Mouse (Mus musculus) stomach, embryonic 15.5 days (tissue): ENCODE measurements around the gene Spag6. TPM values are rescaled to one million over a fixed set of nuclear protein-coding genes. Genes with fewer than 3 reads are reported as not detected.
A peak's percentile ranks its signal among the peaks of the same experiment; 100 is the strongest.

Experiments
- ATAC-seq: fragments of 200-750 bp; cut with Nextera tagmentation; 2 replicates; pipeline ENCODE4 v1.8.0; 2017; ENCODE audit warnings: low read depth, moderate number of reproducible peaks, moderate TSS enrichment; ENCODE audit not compliant: insufficient read depth, low FRiP score
- H3K27ac ChIP-seq: fragments of 300-500 bp; sonication (generic); 2 replicates; pipeline ENCODE4 v1.5.1; 2015; ENCODE audit warnings: mild to moderate bottlenecking, inconsistent platforms
- H3K27me3 ChIP-seq: fragments of 300-500 bp; sonication (generic); replicated peaks from 2 replicates; pipeline ENCODE4 v1.6.1; 2015; ENCODE audit warnings: inconsistent platforms
- H3K36me3 ChIP-seq: fragments of 300-500 bp; sonication (generic); 2 replicates; pipeline ENCODE4 v1.6.1; 2015; ENCODE audit warnings: inconsistent platforms
- H3K4me1 ChIP-seq: fragments of 300-500 bp; sonication (generic); 2 replicates; pipeline ENCODE4 v1.6.1; 2015; ENCODE audit warnings: inconsistent platforms
- H3K4me2 ChIP-seq: fragments of 300-500 bp; sonication (generic); 2 replicates; pipeline ENCODE4 v1.6.1; 2015; ENCODE audit warnings: mild to moderate bottlenecking, inconsistent platforms
- H3K4me3 ChIP-seq: fragments of 300-500 bp; sonication (generic); replicated peaks from 2 replicates; pipeline ENCODE4 v1.5.1; 2015; ENCODE audit warnings: inconsistent platforms
- H3K9ac ChIP-seq: fragments of 300-500 bp; sonication (generic); 2 replicates; pipeline ENCODE4 v1.6.1; 2015; ENCODE audit warnings: inconsistent platforms
- H3K9me3 ChIP-seq: fragments of 300-500 bp; sonication (generic); 2 replicates; pipeline ENCODE4 v1.6.1; 2016; ENCODE audit warnings: inconsistent platforms
- WGBS: fragments of 180-500 bp; shearing (Covaris S2); methylation state at CpG from one replicate; pipeline ENCODE4 v1.1.7; 2015; 5-methylcytosine and 5-hydroxymethylcytosine counted together
- polyA plus RNA-seq: library from polyadenylated mRNA; unstranded; fragments of >200 nt; fragmentation: Nextera tagmentation; extraction: Ambion mirVana; gene quantifications from 2 replicates; pipeline ENCODE4 v1.2.1, GENCODE M21; 2015

The Spag6 gene
- polyA plus RNA-seq, 1 experiment from 2014 or later: 0.06 TPM

GRCm38 (mm10) chr2:18756144-18756543, 62.3 kb downstream of the Spag6 start:
- Histone ChIP-seq H3K36me3 (no peaks in the 10 kb centered on the region), H3K27me3 (no peaks in the 10 kb centered on the region), H3K9me3 (no peaks in the 10 kb centered on the region), H3K9ac (no peak overlapping the region), H3K4me3 (no peak overlapping the region), H3K4me1 (no peaks in the 10 kb centered on the region), H3K27ac (no peak overlapping the region), H3K4me2 (no peak overlapping the region)
- WGBS: 62% methylated on average over 2 of the region's 2 CpGs
- ATAC-seq: no peak

GRCm38 (mm10) chr2:18764846-18765245, 71.0 kb downstream of the Spag6 start:
- Histone ChIP-seq H3K27me3 (no peaks in the 10 kb centered on the region), H3K4me2 (no peak overlapping the region), H3K9ac (no peak overlapping the region), H3K4me3 (no peak overlapping the region), H3K36me3 (no peaks in the 10 kb centered on the region), H3K4me1 (no peaks in the 10 kb centered on the region), H3K9me3 (no peaks in the 10 kb centered on the region), H3K27ac (no peak overlapping the region)
- 70% methylated on average over 2 of the region's 2 CpGs for WGBS
- ATAC-seq: no peak

GRCm38 (mm10) chr2:18765481-18766249, 71.8 kb downstream of the Spag6 start:
- Histone ChIP-seq H3K9me3 (no peaks in the 10 kb centered on the region), H3K4me1 (no peaks in the 10 kb centered on the region), H3K9ac (peak overlapping the region; percentile 92; the same call in 1 of the 2 replicates), H3K4me3 (peak overlapping the region; percentile 74), H3K27ac (peak overlapping the region; percentile 98), H3K27me3 (no peaks in the 10 kb centered on the region), H3K4me2 (peak overlapping the region; percentile 73), H3K36me3 (no peaks in the 10 kb centered on the region)
- 33% methylated on average over 12 of the region's 12 CpGs for WGBS
- peak; percentile 78 for ATAC-seq

- H3K4me1 ChIP-seq: no peaks in the 10 kb centered on the region
- no peaks in the 10 kb centered on the region for H3K36me3 ChIP-seq
- peak overlapping the region; percentile 74 for H3K4me3 ChIP-seq
- peak overlapping the region; percentile 98 for H3K27ac ChIP-seq
- H3K9ac ChIP-seq: peak overlapping the region; percentile 92
- H3K9me3 ChIP-seq: no peaks in the 10 kb centered on the region
- H3K27me3 ChIP-seq: no peaks in the 10 kb centered on the region
- 0 out of 2 replicates have a peak, but pooled peaks have one; percentile 8 for ATAC-seq
- WGBS: 31% methylated on average over 4 of the region's 4 CpGs
- H3K4me2 ChIP-seq: peak overlapping the region; percentile 73
Observed at GRCm38 (mm10) chr2:18766441-18766820, 72.6 kb downstream of the Spag6 start.

GRCm38 (mm10) chr2:18766821-18767541, 73.1 kb downstream of the Spag6 start:
- H3K27ac ChIP-seq: peak overlapping the region; percentile 98
- WGBS: under 1% methylated on average over 56 of the region's 56 CpGs
- H3K27me3 ChIP-seq: no peaks in the 10 kb centered on the region
- H3K9ac ChIP-seq: peak overlapping the region; percentile 92
- H3K4me3 ChIP-seq: peak overlapping the region; percentile 74
- H3K9me3 ChIP-seq: no peaks in the 10 kb centered on the region
- H3K36me3 ChIP-seq: no peaks in the 10 kb centered on the region
- ATAC-seq: peak; percentile 78
- H3K4me2 ChIP-seq: peak overlapping the region; percentile 73
- H3K4me1 ChIP-seq: no peaks in the 10 kb centered on the region

GRCm38 (mm10) chr2:18768414-18768813, 74.6 kb downstream of the Spag6 start:
- ATAC-seq: no peak
- Histone ChIP-seq H3K27me3 (no peaks in the 10 kb centered on the region), H3K9ac (no peak overlapping the region), H3K4me2 (no peak overlapping the region), H3K9me3 (no peaks in the 10 kb centered on the region), H3K4me3 (no peak overlapping the region), H3K36me3 (no peaks in the 10 kb centered on the region), H3K4me1 (no peaks in the 10 kb centered on the region), H3K27ac (no peak overlapping the region)
- 91% methylated on average over 2 of the region's 2 CpGs for WGBS

GRCm38 (mm10) chr2:18772413-18772812, 78.6 kb downstream of the Spag6 start:
- no peak overlapping the region for H3K27ac ChIP-seq
- H3K4me3 ChIP-seq: no peak overlapping the region
- no peaks in the 10 kb centered on the region for H3K4me1 ChIP-seq
- 73% methylated on average over 8 of the region's 8 CpGs for WGBS
- no peaks in the 10 kb centered on the region for H3K27me3 ChIP-seq
- no peaks in the 10 kb centered on the region for H3K9me3 ChIP-seq
- ATAC-seq: no peak
- no peak overlapping the region for H3K4me2 ChIP-seq
- no peak overlapping the region for H3K9ac ChIP-seq
- H3K36me3 ChIP-seq: no peaks in the 10 kb centered on the region

GRCm38 (mm10) chr2:18774326-18774725, 80.5 kb downstream of the Spag6 start:
- Histone ChIP-seq H3K9ac (no peak overlapping the region), H3K27ac (peak overlapping the region; percentile 48; the same call in 1 of the 2 replicates), H3K36me3 (no peaks in the 10 kb centered on the region), H3K4me2 (no peak overlapping the region), H3K4me1 (0 out of 2 replicates have a peak, but pooled peaks cover 6% of the 10 kb centered on the region), H3K27me3 (no peaks in the 10 kb centered on the region), H3K9me3 (no peaks in the 10 kb centered on the region), H3K4me3 (no peak overlapping the region)
- ATAC-seq: peak; percentile 80
- 60% methylated on average over 6 of the region's 6 CpGs for WGBS

- H3K4me3 ChIP-seq: no peak overlapping the region
- no peak overlapping the region for H3K27ac ChIP-seq
- H3K36me3 ChIP-seq: no peaks in the 10 kb centered on the region
- 15% methylated on average over 9 of the region's 9 CpGs for WGBS
- peak overlapping the region; percentile 8; the same call in 1 of the 2 replicates for H3K4me2 ChIP-seq
- no peaks in the 10 kb centered on the region for H3K27me3 ChIP-seq
- no peak overlapping the region for H3K9ac ChIP-seq
- ATAC-seq: peak; percentile 51
- H3K9me3 ChIP-seq: no peaks in the 10 kb centered on the region
- 0 out of 2 replicates have a peak, but pooled peaks cover 6% of the 10 kb centered on the region for H3K4me1 ChIP-seq
Observed at GRCm38 (mm10) chr2:18778220-18778619, 84.4 kb downstream of the Spag6 start.

- 81% methylated on average over 3 of the region's 3 CpGs for WGBS
- no peak overlapping the region for H3K27ac ChIP-seq
Observed at GRCm38 (mm10) chr2:18779830-18780229, 86.0 kb downstream of the Spag6 start.

GRCm38 (mm10) chr2:18781296-18781695, 87.5 kb downstream of the Spag6 start:
- Histone ChIP-seq H3K27me3 (no peaks in the 10 kb centered on the region), H3K36me3 (no peaks in the 10 kb centered on the region), H3K4me3 (no peak overlapping the region), H3K9ac (no peak overlapping the region), H3K27ac (no peak overlapping the region), H3K4me2 (no peak overlapping the region), H3K4me1 (0 out of 2 replicates have a peak, but pooled peaks cover 6% of the 10 kb centered on the region), H3K9me3 (no peaks in the 10 kb centered on the region)
- no peak for ATAC-seq
- WGBS: 85% methylated on average over 7 of the region's 7 CpGs

More at GRCm38 (mm10) chr2:18779830-18780229, 86.0 kb downstream of the Spag6 start:
- Histone ChIP-seq H3K4me1 (0 out of 2 replicates have a peak, but pooled peaks cover 6% of the 10 kb centered on the region), H3K36me3 (no peaks in the 10 kb centered on the region), H3K9ac (no peak overlapping the region), H3K4me3 (no peak overlapping the region), H3K4me2 (no peak overlapping the region), H3K27me3 (no peaks in the 10 kb centered on the region), H3K9me3 (no peaks in the 10 kb centered on the region)
- ATAC-seq: no peak

- Histone ChIP-seq H3K9ac (no peak overlapping the region), H3K4me2 (no peak overlapping the region), H3K36me3 (no peaks in the 10 kb centered on the region), H3K27me3 (no peaks in the 10 kb centered on the region; the same call in 1 of the 2 replicates), H3K27ac (no peak overlapping the region), H3K4me1 (no peaks in the 10 kb centered on the region), H3K9me3 (no peaks in the 10 kb centered on the region), H3K4me3 (no peak overlapping the region)
- ATAC-seq: no peak
- WGBS: 75% methylated on average over 4 of the region's 4 CpGs
Observed at GRCm38 (mm10) chr2:18794261-18794660, 100.4 kb downstream of the Spag6 start.
